Mouse (Mus musculus) liver, embryonic 11.5 days (tissue): ENCODE measurements around the gene Slc5a1. TPM values are rescaled to one million over a fixed set of nuclear protein-coding genes. Genes with fewer than 3 reads are reported as not detected.

Experiments used
- ATAC-seq: fragments of 200-750 bp; cut with Nextera tagmentation; replicated peaks from 2 replicates; pipeline ENCODE4 v1.8.0; 2017; ENCODE audit warnings: moderate number of reproducible peaks, mild to moderate bottlenecking, moderate TSS enrichment, moderate library complexity; ENCODE audit not compliant: low FRiP score
- DNase-seq: peaks from one replicate; pipeline ENCODE4 v3.0.0-alpha.2; 2017; ENCODE audit warnings: low spot score
- H3K27ac ChIP-seq: fragments of 300-500 bp; sonication (generic); 2 replicates; pipeline ENCODE4 v1.5.1; 2014; ENCODE audit warnings: mild to moderate bottlenecking, low read depth, low read length, control low read depth
- H3K27me3 ChIP-seq: fragments of 300-500 bp; sonication (generic); replicated peaks from 2 replicates; pipeline ENCODE4 v1.6.1; 2014; ENCODE audit warnings: low read length, mixed read lengths; ENCODE audit not compliant: control insufficient read depth, insufficient read depth
- H3K36me3 ChIP-seq: fragments of 300-500 bp; sonication (generic); 2 replicates; pipeline ENCODE4 v1.6.1; 2014; ENCODE audit warnings: mild to moderate bottlenecking, low read length, moderate library complexity, mixed read lengths; ENCODE audit not compliant: control insufficient read depth, insufficient read depth
- H3K4me1 ChIP-seq: fragments of 300-500 bp; sonication (generic); replicated peaks from 2 replicates; pipeline ENCODE4 v1.6.1; 2014; ENCODE audit warnings: low read length, mixed read lengths; ENCODE audit not compliant: control insufficient read depth, insufficient read depth
- H3K4me2 ChIP-seq: fragments of 300-500 bp; sonication (generic); 2 replicates; pipeline ENCODE4 v1.6.1; 2014; ENCODE audit warnings: mild to moderate bottlenecking, control low read depth, moderate library complexity
- H3K4me3 ChIP-seq: fragments of 300-500 bp; sonication (generic); 2 replicates; pipeline ENCODE4 v1.5.1; 2014; ENCODE audit warnings: low read depth, low read length, control low read depth
- H3K9ac ChIP-seq: fragments of 300-500 bp; sonication (generic); 2 replicates; pipeline ENCODE4 v1.6.1; 2014; ENCODE audit warnings: low read depth, low read length, control low read depth
- H3K9me3 ChIP-seq: fragments of 300-500 bp; sonication (generic); 2 replicates; pipeline ENCODE4 v1.6.1; 2016; ENCODE audit warnings: low read length, inconsistent platforms, mixed read lengths; ENCODE audit not compliant: control insufficient read depth
- WGBS: fragments of 180-500 bp; shearing (Covaris S2); extraction: QIAGEN DNeasy Blood & Tissue Kit; methylation state at CpG from one replicate; pipeline ENCODE4 v1.1.7; 2014; 5-methylcytosine and 5-hydroxymethylcytosine counted together
- polyA plus RNA-seq: library from polyadenylated mRNA; unstranded; fragments of >200 nt; fragmentation: Nextera tagmentation; extraction: Ambion mirVana; gene quantifications from 2 replicates; pipeline ENCODE4 v1.2.1, GENCODE M21; 2014

Slc5a1 gene
- polyA plus RNA-seq, 1 experiment from 2014 or later = not detected

DNA sequence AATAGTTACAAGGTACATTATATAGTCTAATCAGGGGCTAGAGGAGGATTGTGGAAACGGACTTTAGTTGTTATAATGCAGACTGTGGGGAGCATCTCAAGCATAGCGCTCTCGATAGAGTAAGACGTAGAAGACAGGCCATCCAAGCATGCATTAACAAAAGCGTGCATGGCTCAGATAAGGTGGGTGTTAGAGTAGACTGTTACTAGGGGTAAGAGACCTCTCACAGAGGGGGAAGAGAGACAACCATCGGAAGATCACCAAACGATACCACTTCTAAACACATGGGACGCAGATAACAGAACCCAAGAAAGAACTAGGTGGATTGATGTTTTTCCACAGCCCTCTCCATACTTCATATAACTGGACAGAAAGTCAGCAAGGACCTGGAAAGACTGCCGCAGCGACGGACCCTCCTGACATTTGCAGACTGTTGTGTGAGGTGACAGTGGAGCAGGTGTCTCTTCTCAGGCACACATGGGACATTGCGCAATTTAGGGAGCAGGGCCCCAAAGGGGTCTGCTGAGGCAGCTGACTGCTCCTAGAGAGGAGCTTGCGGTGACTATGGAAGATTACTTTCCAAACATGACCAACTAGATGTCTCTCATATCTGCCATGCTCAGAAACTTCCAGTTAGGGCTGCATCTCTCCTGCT, 98.6 kb downstream of the Slc5a1 start:
- WGBS = 67% methylated on average over 13 of the region's 13 CpGs
- no peak overlapping the region for H3K4me3 ChIP-seq
- H3K27me3 ChIP-seq = no peaks in the 10 kb centered on the region
- no peak overlapping the region for H3K27ac ChIP-seq
- peaks cover 4% of the 10 kb centered on the region; the same call in 1 of the 2 replicates for H3K4me1 ChIP-seq
- no peaks in the 10 kb centered on the region for H3K36me3 ChIP-seq
- H3K4me2 ChIP-seq = no peak overlapping the region
- no peak; the same call in 1 of the 2 replicates for ATAC-seq
- H3K9ac ChIP-seq = no peak overlapping the region
- DNase-seq = peak; percentile 26
- no peaks in the 10 kb centered on the region for H3K9me3 ChIP-seq

DNA sequence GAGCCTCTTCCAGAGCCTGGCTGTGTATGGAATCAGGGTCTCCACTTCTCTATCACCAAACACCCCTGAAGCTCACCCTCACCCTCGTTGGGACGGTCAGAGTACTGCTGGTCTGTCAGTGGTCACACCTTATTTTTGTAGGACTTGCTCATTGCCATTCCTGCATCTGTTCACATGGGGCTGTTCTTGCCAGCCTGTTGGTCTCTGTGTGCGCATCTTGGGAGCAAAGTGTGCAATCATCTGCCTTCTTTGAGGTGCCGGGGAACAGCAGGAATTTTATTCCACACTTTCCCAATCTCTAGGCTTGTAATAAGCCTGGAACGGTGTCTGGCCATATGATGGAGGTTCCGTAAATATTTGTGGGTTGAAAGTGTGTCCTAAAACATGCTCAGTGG, 99.1 kb downstream of the Slc5a1 start:
- 75% methylated on average over 6 of the region's 6 CpGs for WGBS
- ATAC-seq = no peak
- Histone ChIP-seq H3K36me3 (no peaks in the 10 kb centered on the region), H3K4me2 (no peak overlapping the region), H3K27me3 (no peaks in the 10 kb centered on the region), H3K9ac (no peak overlapping the region), H3K27ac (no peak overlapping the region), H3K9me3 (no peaks in the 10 kb centered on the region), H3K4me3 (no peak overlapping the region), H3K4me1 (peaks cover 4% of the 10 kb centered on the region; the same call in 1 of the 2 replicates)
- DNase-seq = no peak

DNA sequence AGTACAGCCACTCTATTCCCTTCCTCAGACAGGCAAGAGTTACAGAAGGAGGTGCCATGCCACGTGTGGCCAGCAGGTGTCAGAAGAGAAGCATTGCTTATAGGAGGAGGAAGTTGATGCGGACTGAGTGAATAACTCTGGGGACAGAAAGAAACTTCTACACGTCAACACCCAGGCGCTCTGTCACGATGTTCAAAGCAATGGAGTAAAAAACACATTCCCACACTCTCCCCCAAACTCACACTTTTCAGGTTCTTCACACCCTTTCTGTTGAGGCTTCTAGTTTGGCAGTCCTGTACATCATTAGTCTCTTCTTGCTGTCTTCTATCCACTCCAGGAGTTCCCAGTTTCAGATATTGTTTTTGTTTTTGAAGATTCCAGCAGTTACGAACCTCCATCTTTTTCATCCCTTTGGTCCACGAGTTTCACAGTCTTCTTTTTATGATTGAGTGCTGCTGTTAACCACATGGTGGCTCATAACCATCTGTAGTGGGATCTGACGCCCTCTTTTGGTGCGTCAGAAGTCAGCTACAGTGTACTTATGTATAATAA, 99.7 kb downstream of the Slc5a1 start:
- Histone ChIP-seq H3K4me2 (peak overlapping the region; percentile 61), H3K4me3 (peak overlapping the region; percentile 18; the same call in 1 of the 2 replicates)
- WGBS = 14% methylated on average over 9 of the region's 9 CpGs

DNA sequence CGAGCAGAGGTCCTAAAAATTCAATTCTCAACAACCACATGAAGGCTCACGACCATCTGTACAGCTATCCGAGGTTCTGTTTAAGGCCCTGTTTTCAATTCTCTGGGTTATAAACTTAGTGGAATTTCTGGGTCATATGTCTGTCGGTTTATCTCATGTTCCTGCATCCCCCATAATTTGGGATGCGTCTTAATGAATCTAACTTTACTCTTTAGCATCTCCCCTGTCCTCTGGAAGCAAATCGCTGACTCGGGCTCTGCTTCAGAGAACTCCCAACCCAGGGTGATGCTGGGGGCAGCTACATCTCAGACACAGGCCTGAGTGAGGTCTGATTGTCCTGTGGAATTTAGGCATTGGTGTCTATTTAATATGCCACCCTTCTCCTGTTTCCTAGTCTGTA, 100.3 kb downstream of the Slc5a1 start:
- H3K4me2 ChIP-seq = no peak overlapping the region; the same call in 1 of the 2 replicates
- no peaks in the 10 kb centered on the region for H3K27me3 ChIP-seq
- H3K9me3 ChIP-seq = no peaks in the 10 kb centered on the region
- H3K36me3 ChIP-seq = no peaks in the 10 kb centered on the region
- ATAC-seq (no peak), DNase-seq (no peak)
- H3K27ac ChIP-seq = no peak overlapping the region
- H3K4me3 ChIP-seq = no peak overlapping the region
- H3K4me1 ChIP-seq = peaks cover 4% of the 10 kb centered on the region; the same call in 1 of the 2 replicates
- WGBS = 70% methylated on average over 7 of the region's 7 CpGs
- no peak overlapping the region for H3K9ac ChIP-seq

More for the DNA sequence above, 99.7 kb downstream of the Slc5a1 start:
- DNase-seq (peak; percentile 76), ATAC-seq (peak; percentile 77)
- Histone ChIP-seq H3K9me3 (no peaks in the 10 kb centered on the region), H3K9ac (peak overlapping the region; percentile 31; the same call in 1 of the 2 replicates), H3K27me3 (no peaks in the 10 kb centered on the region), H3K27ac (no peak overlapping the region), H3K36me3 (no peaks in the 10 kb centered on the region), H3K4me1 (peaks cover 4% of the 10 kb centered on the region; the same call in 1 of the 2 replicates)

DNA sequence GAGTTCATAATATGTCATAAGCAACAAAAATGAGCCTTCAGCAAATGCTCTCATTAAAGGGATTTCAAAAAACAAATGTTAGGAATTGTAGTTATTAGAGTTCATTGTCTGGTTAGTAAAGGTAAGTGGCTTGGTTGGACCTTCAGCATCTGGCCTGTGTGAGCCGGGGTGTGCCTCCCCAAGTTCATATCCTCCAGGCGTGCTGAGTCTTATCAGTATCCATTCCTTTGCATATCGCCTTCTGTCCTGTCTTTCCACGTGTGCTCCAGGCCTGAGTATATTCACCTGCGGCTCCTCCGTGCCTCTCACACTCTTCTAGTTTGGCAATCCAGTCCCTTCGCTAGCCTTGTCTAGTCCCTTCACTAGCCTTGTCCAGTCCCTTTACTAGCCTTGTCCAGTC, 102.3 kb downstream of the Slc5a1 start:
- Histone ChIP-seq H3K4me1 (peaks cover 4% of the 10 kb centered on the region; the same call in 1 of the 2 replicates), H3K27ac (no peak overlapping the region), H3K4me3 (no peak overlapping the region), H3K9ac (no peak overlapping the region), H3K4me2 (no peak overlapping the region), H3K9me3 (no peaks in the 10 kb centered on the region), H3K27me3 (no peaks in the 10 kb centered on the region), H3K36me3 (no peaks in the 10 kb centered on the region)
- WGBS = 63% methylated on average over 7 of the region's 7 CpGs
- no peak for DNase-seq
- ATAC-seq = no peak

DNA sequence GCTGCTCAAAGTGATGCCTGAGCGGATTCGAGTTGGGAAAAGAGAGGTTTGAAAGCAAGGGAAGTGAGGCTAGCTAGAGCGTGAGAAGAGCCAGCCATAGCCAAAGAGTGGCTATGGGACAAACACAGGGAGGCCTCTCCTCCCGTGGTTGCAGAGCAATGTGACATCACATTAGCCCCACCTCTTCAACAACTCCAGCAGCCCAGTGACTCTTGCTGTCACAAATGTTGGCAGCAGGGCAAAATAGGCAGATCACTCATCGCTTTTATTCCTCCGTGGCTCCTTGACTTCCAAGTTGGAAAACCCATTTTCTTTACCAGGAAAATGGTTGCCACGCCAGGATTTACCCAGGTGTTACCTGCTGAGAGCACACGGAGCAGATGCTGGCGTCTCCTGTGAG, 103.1 kb downstream of the Slc5a1 start:
- 59% methylated on average over 9 of the region's 9 CpGs for WGBS

DNA sequence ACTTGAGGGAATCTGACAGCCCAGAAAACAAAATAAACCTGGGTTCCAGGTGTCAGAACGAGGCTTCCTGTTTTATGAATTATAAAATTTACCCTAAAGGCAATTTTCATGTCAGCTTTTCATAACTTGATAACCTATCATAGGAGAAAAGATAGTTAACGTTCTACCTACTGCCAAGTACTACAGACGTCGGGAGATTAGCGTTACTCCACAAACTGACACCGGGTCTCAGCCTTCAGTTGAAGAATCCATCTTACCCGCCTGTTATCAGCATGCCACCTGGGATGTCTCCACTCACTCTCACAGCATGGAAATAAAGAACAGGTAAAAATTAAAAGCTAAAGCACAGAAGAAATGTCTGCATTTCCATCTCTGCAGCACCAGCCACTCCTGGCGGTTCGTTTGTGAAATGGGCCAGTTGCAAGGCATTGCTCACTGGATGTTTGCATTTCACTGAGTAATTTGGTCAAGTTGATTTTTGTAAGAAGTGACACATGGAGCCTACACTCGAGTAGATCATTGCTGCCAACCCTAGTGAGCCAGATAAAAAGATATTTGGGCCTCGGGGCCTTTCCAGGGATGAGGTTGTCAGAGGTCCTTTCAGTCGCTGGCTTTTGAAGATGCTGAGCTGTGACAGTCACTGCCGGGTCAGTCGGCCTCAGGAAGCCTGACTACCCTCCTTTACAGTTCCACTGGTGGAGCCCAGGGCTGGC, 104.7 kb downstream of the Slc5a1 start:
- peaks cover 2% of the 10 kb centered on the region; the same call in 1 of the 2 replicates for H3K36me3 ChIP-seq

More for the DNA sequence above, 103.1 kb downstream of the Slc5a1 start:
- H3K4me1 ChIP-seq = peaks cover 4% of the 10 kb centered on the region; the same call in 1 of the 2 replicates
- no peak overlapping the region for H3K4me2 ChIP-seq
- H3K27ac ChIP-seq = no peak overlapping the region
- H3K27me3 ChIP-seq = no peaks in the 10 kb centered on the region
- no peak overlapping the region for H3K9ac ChIP-seq
- no peak overlapping the region for H3K4me3 ChIP-seq
- no peaks in the 10 kb centered on the region for H3K36me3 ChIP-seq
- no peaks in the 10 kb centered on the region for H3K9me3 ChIP-seq
- ATAC-seq (no peak), DNase-seq (no peak)

DNA sequence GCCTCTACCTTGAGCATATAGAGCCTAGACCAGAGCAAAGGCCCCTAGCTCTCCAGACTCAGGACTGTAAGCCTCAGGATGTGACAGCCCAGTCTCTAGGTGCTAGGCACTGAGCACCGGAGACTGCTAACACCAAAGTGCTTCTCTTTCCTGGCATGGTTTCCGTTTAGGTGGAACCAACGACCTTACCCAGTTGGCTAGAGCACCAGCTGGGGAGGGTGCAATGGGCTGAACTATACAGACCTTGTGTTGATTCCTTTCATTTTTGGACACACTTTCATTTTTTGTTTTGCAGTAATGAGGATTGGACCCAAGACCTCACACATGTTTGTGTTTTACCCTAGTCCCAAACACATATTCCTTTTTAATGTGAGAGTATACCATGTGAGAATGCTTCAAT, 106.5 kb downstream of the Slc5a1 start:
- peaks cover 2% of the 10 kb centered on the region; the same call in 1 of the 2 replicates for H3K36me3 ChIP-seq
- DNase-seq = no peak
- H3K27ac ChIP-seq = no peak overlapping the region
- no peaks in the 10 kb centered on the region for H3K9me3 ChIP-seq
- 79% methylated on average over 3 of the region's 3 CpGs for WGBS
- H3K27me3 ChIP-seq = no peaks in the 10 kb centered on the region
- ATAC-seq = no peak
- H3K4me3 ChIP-seq = no peak overlapping the region
- H3K4me1 ChIP-seq = no peaks in the 10 kb centered on the region
- no peak overlapping the region for H3K9ac ChIP-seq
- no peak overlapping the region for H3K4me2 ChIP-seq

More for the DNA sequence above, 104.7 kb downstream of the Slc5a1 start:
- no peaks in the 10 kb centered on the region for H3K9me3 ChIP-seq
- H3K4me2 ChIP-seq = no peak overlapping the region
- WGBS = 64% methylated on average over 14 of the region's 14 CpGs
- no peak overlapping the region for H3K9ac ChIP-seq
- DNase-seq = peak; percentile 26
- ATAC-seq = no peak
- H3K4me1 ChIP-seq = no peaks in the 10 kb centered on the region; the same call in 1 of the 2 replicates
- H3K27me3 ChIP-seq = no peaks in the 10 kb centered on the region
- H3K27ac ChIP-seq = no peak overlapping the region
- no peak overlapping the region for H3K4me3 ChIP-seq
